24 mouse cellular contexts compared by ENCODE assay signal in the genomic region with DNA sequence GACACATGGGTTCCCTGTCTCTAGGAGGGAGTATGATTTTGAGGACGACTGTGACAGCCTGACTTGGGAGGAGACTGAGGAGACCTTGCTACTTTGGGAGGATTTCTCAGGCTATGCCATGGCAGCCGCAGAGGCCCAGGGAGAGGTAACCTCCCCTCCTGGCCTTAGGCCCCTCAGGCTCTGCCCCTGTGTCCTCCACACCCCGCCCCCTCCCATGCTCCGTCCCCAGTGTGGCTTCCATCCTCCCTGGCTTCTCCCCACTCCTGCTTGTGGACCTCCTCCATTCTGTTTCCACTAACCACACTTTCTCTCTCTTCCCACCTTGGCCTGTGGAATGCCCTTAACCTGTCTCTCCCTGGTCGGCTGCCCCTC. TPM values are rescaled to one million over a fixed set of nuclear protein-coding genes. Genes with fewer than 3 reads are reported as not detected.
DNase-seq lines count a peak whose midpoint lies in the region; ATAC-seq and TF ChIP-seq lines count a peak whose summit lies in the region.
"Had no signal": no experiment of that assay in that cellular context is flagged by ENCODE, and none has a peak within 500 bp of the region (broad histone marks: within the 10 kb centered on the region; RNA-seq: fewer than 3 reads in every experiment).

No protein-coding gene starts in this region.

- TF ChIP-seq POLR2A in MEL (IDR thresholded peaks at IDR 0.05; ENCODE audit: control insufficient read depth in 1 of 2, insufficient read depth in 1 of 2, low read depth in 1 of 2, low read length in 2 of 2, poor library complexity in 1 of 2), result 0 out of 4 replicates have a peak, but pooled peaks of 1 of the 2 experiments have one; percentile 17

- H3K9ac ChIP-seq in kidney, embryonic 16.5 days (replicated peaks; ENCODE audit: low read length), result 0 out of 2 replicates have a peak overlapping the region, but pooled peaks have one; percentile 16
- no peak overlapping the region for H3K9ac ChIP-seq in midbrain, embryonic 14.5 days (replicated peaks; ENCODE audit: low read length)
- peak overlapping the region; percentile 93 for H3K9ac ChIP-seq in MEL (ENCODE audit: control insufficient read depth, low read depth, low read length, poor library complexity, severe bottlenecking)
- H3K9ac ChIP-seq in liver, embryonic 15.5 days, result no peak overlapping the region
- H3K9ac ChIP-seq: forebrain, embryonic 12.5 days; forebrain, postnatal 0 days; hindbrain, embryonic 14.5 days; midbrain, embryonic 13.5 days had no signal

- H3K4me1 ChIP-seq in kidney, embryonic 16.5 days (ENCODE audit: insufficient read depth, low read length), result peaks cover 34% of the 10 kb centered on the region
- H3K4me1 ChIP-seq in midbrain, embryonic 10.5 days, result peaks cover 46% of the 10 kb centered on the region
- H3K4me1 ChIP-seq in midbrain, embryonic 14.5 days (ENCODE audit: control insufficient read depth, insufficient read depth, low read length), result peaks cover 9% of the 10 kb centered on the region; the same call in 1 of the 2 replicates
- H3K4me1 ChIP-seq in MEL (ENCODE audit: control insufficient read depth in 1 of 2, insufficient read depth in 2 of 2, low read length in 2 of 2), result peaks cover 0 to 35% of the 10 kb centered on the region in 2 experiments; a peak in 3 of 4 replicates
- peaks cover 71% of the 10 kb centered on the region for H3K4me1 ChIP-seq in liver, embryonic 15.5 days (replicated peaks)

- ATAC-seq in kidney, embryonic 16.5 days (ENCODE audit: low FRiP score, low TSS enrichment), result no peak
- ATAC-seq in midbrain, embryonic 14.5 days (ENCODE audit: low FRiP score, low TSS enrichment), result no peak
- ATAC-seq in liver, embryonic 15.5 days (ENCODE audit: insufficient read depth), result no peak; the same call in 1 of the 2 replicates
- ATAC-seq: forebrain, postnatal 0 days; intestine, postnatal 0 days; midbrain, embryonic 13.5 days; Patski had no signal

- H3K27me3 ChIP-seq in kidney, embryonic 16.5 days (ENCODE audit: insufficient read depth, low read length), result no peaks in the 10 kb centered on the region
- H3K27me3 ChIP-seq in midbrain, embryonic 10.5 days (ENCODE audit: low read depth, poor library complexity, severe bottlenecking), result no peaks in the 10 kb centered on the region
- H3K27me3 ChIP-seq in midbrain, embryonic 14.5 days (ENCODE audit: control insufficient read depth, insufficient read depth, low read length), result no peaks in the 10 kb centered on the region
- H3K27me3 ChIP-seq in MEL (ENCODE audit: control insufficient read depth in 1 of 2, insufficient read depth in 2 of 2, low read length in 2 of 2), result no peaks in the 10 kb centered on the region
- H3K27me3 ChIP-seq in liver, embryonic 15.5 days, result no peaks in the 10 kb centered on the region
- H3K27me3 ChIP-seq: forebrain, embryonic 12.5 days; midbrain, embryonic 13.5 days; Patski had no signal

- WGBS in kidney, embryonic 16.5 days, result 65% methylated on average over 5 of the region's 5 CpGs
- 85% methylated on average over 5 of the region's 5 CpGs for WGBS in midbrain, embryonic 10.5 days
- 89% methylated on average over 5 of the region's 5 CpGs for WGBS in midbrain, embryonic 14.5 days
- WGBS in liver, embryonic 15.5 days (ENCODE audit: insufficient replicate concordance), result 56% methylated on average over 5 of the region's 5 CpGs

- no peaks in the 10 kb centered on the region for H3K9me3 ChIP-seq in kidney, embryonic 16.5 days (ENCODE audit: low read length)
- H3K9me3 ChIP-seq in midbrain, embryonic 10.5 days (replicated peaks), result no peaks in the 10 kb centered on the region
- H3K9me3 ChIP-seq in midbrain, embryonic 14.5 days (ENCODE audit: control insufficient read depth, low read length), result no peaks in the 10 kb centered on the region
- no peaks in the 10 kb centered on the region for H3K9me3 ChIP-seq in MEL (replicated peaks; ENCODE audit: insufficient read depth, low read length)
- H3K9me3 ChIP-seq in liver, embryonic 15.5 days (replicated peaks), result no peaks in the 10 kb centered on the region
- H3K9me3 ChIP-seq: forebrain, embryonic 12.5 days; heart, embryonic 10.5 days; midbrain, embryonic 13.5 days had no signal

- no peak for DNase-seq in kidney, postnatal 25 days
- no peak for DNase-seq in midbrain, embryonic 10.5 days (ENCODE audit: low spot score)
- DNase-seq in midbrain, embryonic 14.5 days, result no peak
- no peak for DNase-seq in MEL (ENCODE audit: low read depth, low spot score)
- DNase-seq in embryo, embryonic 10.5 days (ENCODE audit: low spot score), result no peak
- DNase-seq: adrenal gland, postnatal 14 days; B cell, adult 2 months; cerebellum, adult 11 months; cerebellum, adult 9-10 months; cerebellum, postnatal 36 days; forebrain, postnatal 0 days; kidney, adult 9 months; kidney, postnatal 14 days; layer of hippocampus, postnatal 36 days; lung, postnatal 36 days; spleen, adult 18-20 months had no signal

- no peak for TF ChIP-seq RAD21 in MEL (IDR thresholded peaks at IDR 0.05; ENCODE audit: low read depth, low read length)

- no peak for TF ChIP-seq EP300 in MEL (IDR thresholded peaks at IDR 0.05; ENCODE audit: low read depth in 1 of 2, low read length in 2 of 2)

- H3K27ac ChIP-seq in kidney, embryonic 16.5 days (ENCODE audit: low read length), result no peak overlapping the region
- H3K27ac ChIP-seq in midbrain, embryonic 10.5 days (replicated peaks), result 0 out of 2 replicates have a peak overlapping the region, but pooled peaks have one; percentile 19
- no peak overlapping the region for H3K27ac ChIP-seq in midbrain, embryonic 14.5 days (replicated peaks; ENCODE audit: low read depth, low read length)
- peak overlapping the region; percentile 96 for H3K27ac ChIP-seq in MEL (ENCODE audit: control insufficient read depth, low read depth, low read length)
- 0 out of 2 replicates have a peak overlapping the region, but pooled peaks have one; percentile 19 for H3K27ac ChIP-seq in liver, embryonic 15.5 days (replicated peaks)
- H3K27ac ChIP-seq: forebrain, embryonic 12.5 days; heart, embryonic 10.5 days; hindbrain, embryonic 14.5 days; midbrain, embryonic 13.5 days had no signal

- H3K4me2 ChIP-seq in kidney, embryonic 16.5 days (replicated peaks; ENCODE audit: low read depth, low read length), result no peak overlapping the region
- H3K4me2 ChIP-seq in midbrain, embryonic 14.5 days (ENCODE audit: low read length), result no peak overlapping the region
- no peak overlapping the region for H3K4me2 ChIP-seq in liver, embryonic 15.5 days
- H3K4me2 ChIP-seq: forebrain, embryonic 12.5 days; hindbrain, embryonic 14.5 days; midbrain, embryonic 13.5 days had no signal

- TF ChIP-seq CTCF in MEL (IDR thresholded peaks at IDR 0.05 in 2 of 3, conservative IDR thresholded peaks at IDR 0.05 in 1 of 3; ENCODE audit: control insufficient read depth in 1 of 3, insufficient read depth in 1 of 3, low read depth in 2 of 3, low read length in 3 of 3, poor library complexity in 1 of 3, severe bottlenecking in 1 of 3), result no peak

- H3K79me2 ChIP-seq in MEL (ENCODE audit: control insufficient read depth, insufficient read depth, low read length, poor library complexity), result peaks cover 52% of the 10 kb centered on the region

- H3K4me3 ChIP-seq in kidney, embryonic 16.5 days (ENCODE audit: low read length), result no peak overlapping the region
- H3K4me3 ChIP-seq in midbrain, embryonic 10.5 days, result no peak overlapping the region
- H3K4me3 ChIP-seq in midbrain, embryonic 14.5 days (replicated peaks; ENCODE audit: low read depth, low read length), result no peak overlapping the region
- peak overlapping the region; percentile 81 to 87 for H3K4me3 ChIP-seq in MEL (ENCODE audit: control insufficient read depth in 1 of 2, insufficient read depth in 1 of 2, low read depth in 2 of 2, low read length in 2 of 2)
- H3K4me3 ChIP-seq in liver, embryonic 15.5 days (replicated peaks), result no peak overlapping the region
- H3K4me3 ChIP-seq: forebrain, embryonic 12.5 days; heart, embryonic 10.5 days; midbrain, embryonic 13.5 days had no signal

- H3K36me3 ChIP-seq in kidney, embryonic 16.5 days (ENCODE audit: insufficient read depth, low read length), result peaks cover 12% of the 10 kb centered on the region; the same call in 1 of the 2 replicates
- H3K36me3 ChIP-seq in midbrain, embryonic 10.5 days, result peaks cover 89% of the 10 kb centered on the region
- peaks cover 37% of the 10 kb centered on the region for H3K36me3 ChIP-seq in midbrain, embryonic 14.5 days (ENCODE audit: control insufficient read depth, insufficient read depth, low read length)
- H3K36me3 ChIP-seq in MEL (ENCODE audit: control insufficient read depth in 1 of 2, insufficient read depth in 2 of 2, low read length in 2 of 2), result peaks cover 0 to 22% of the 10 kb centered on the region in 2 experiments; a peak in 2 of 4 replicates
- peaks cover 22% of the 10 kb centered on the region for H3K36me3 ChIP-seq in liver, embryonic 15.5 days (replicated peaks)

RNA-seq across cellular contexts. Expression of gene Iffo1, which starts 8.0 kb away (rescaled TPM):
- polyA plus RNA-seq in kidney, embryonic 16.5 days (2015; fragmentation: Nextera tagmentation; extraction: Ambion mirVana), result 7.9 and 8.7 TPM in 2 replicates
- 12.7 and 15.1 TPM in 2 replicates for polyA plus RNA-seq in midbrain, embryonic 10.5 days (2016; fragmentation: Nextera tagmentation; extraction: Ambion mirVana)
- 15.8 and 18.2 TPM in 2 replicates for polyA plus RNA-seq in midbrain, embryonic 14.5 days (2014; fragmentation: Nextera tagmentation; extraction: Ambion mirVana)
- total RNA-seq in MEL (2012; rRNA removed), result 75.4 and 96.1 TPM in 2 replicates
- 10 to 100 TPM in 1 of 2 experiments, not detected in 1; 96.9 TPM for polyA plus RNA-seq in MEL (2012; ENCODE audit: insufficient read depth in 1 of 2, insufficient read length in 2 of 2, low read depth in 1 of 2, low replicate concordance in 2 of 2, missing spikeins in 1 of 2)
- 4.3 and 5.2 TPM in 2 replicates for polyA plus RNA-seq in liver, embryonic 15.5 days (2015; fragmentation: Nextera tagmentation; extraction: Ambion mirVana)

RNA-seq across cellular contexts. Expression of gene Gapdh, which starts 13.3 kb away (rescaled TPM):
- polyA plus RNA-seq in kidney, embryonic 16.5 days (2015; fragmentation: Nextera tagmentation; extraction: Ambion mirVana), result 2,036 and 2,102 TPM in 2 replicates
- 2,729 and 3,222 TPM in 2 replicates for polyA plus RNA-seq in midbrain, embryonic 10.5 days (2016; fragmentation: Nextera tagmentation; extraction: Ambion mirVana)
- 1,501 and 1,547 TPM in 2 replicates for polyA plus RNA-seq in midbrain, embryonic 14.5 days (2014; fragmentation: Nextera tagmentation; extraction: Ambion mirVana)
- 723 and 1,144 TPM in 2 replicates for total RNA-seq in MEL (2012; rRNA removed)
- 1,000 to 10,000 TPM in 1 of 2 experiments, not detected in 1; 1,834 TPM for polyA plus RNA-seq in MEL (2012; ENCODE audit: insufficient read depth in 1 of 2, insufficient read length in 2 of 2, low read depth in 1 of 2, low replicate concordance in 2 of 2, missing spikeins in 1 of 2)
- 1,016 and 1,025 TPM in 2 replicates for polyA plus RNA-seq in liver, embryonic 15.5 days (2015; fragmentation: Nextera tagmentation; extraction: Ambion mirVana)

RNA-seq across cellular contexts. Expression of gene Nop2, which starts 21.3 kb away (rescaled TPM):
- 68.6 and 69.3 TPM in 2 replicates for polyA plus RNA-seq in kidney, embryonic 16.5 days (2015; fragmentation: Nextera tagmentation; extraction: Ambion mirVana)
- 72.6 and 86.4 TPM in 2 replicates for polyA plus RNA-seq in midbrain, embryonic 10.5 days (2016; fragmentation: Nextera tagmentation; extraction: Ambion mirVana)
- polyA plus RNA-seq in midbrain, embryonic 14.5 days (2014; fragmentation: Nextera tagmentation; extraction: Ambion mirVana), result 42.7 and 46.3 TPM in 2 replicates
- 210 and 263 TPM in 2 replicates for total RNA-seq in MEL (2012; rRNA removed)
- 100 to 1,000 TPM; 221 to 337 TPM for polyA plus RNA-seq in MEL (2012; ENCODE audit: insufficient read depth in 1 of 2, insufficient read length in 2 of 2, low read depth in 1 of 2, low replicate concordance in 2 of 2, missing spikeins in 1 of 2)
- 32.1 and 33.5 TPM in 2 replicates for polyA plus RNA-seq in liver, embryonic 15.5 days (2015; fragmentation: Nextera tagmentation; extraction: Ambion mirVana)

RNA-seq across cellular contexts. Expression of gene Ncapd2, which starts 38.5 kb away (rescaled TPM):
- 151 and 163 TPM in 2 replicates for polyA plus RNA-seq in kidney, embryonic 16.5 days (2015; fragmentation: Nextera tagmentation; extraction: Ambion mirVana)
- polyA plus RNA-seq in midbrain, embryonic 10.5 days (2016; fragmentation: Nextera tagmentation; extraction: Ambion mirVana), result 236 and 246 TPM in 2 replicates
- polyA plus RNA-seq in midbrain, embryonic 14.5 days (2014; fragmentation: Nextera tagmentation; extraction: Ambion mirVana), result 40.6 and 50.3 TPM in 2 replicates
- total RNA-seq in MEL (2012; rRNA removed), result 86.6 and 88.8 TPM in 2 replicates
- polyA plus RNA-seq in MEL (2012; ENCODE audit: insufficient read depth in 1 of 2, insufficient read length in 2 of 2, low read depth in 1 of 2, low replicate concordance in 2 of 2, missing spikeins in 1 of 2), result 100 to 1,000 TPM in 1 of 2 experiments, not detected in 1; 394 TPM
- 93.2 and 109 TPM in 2 replicates for polyA plus RNA-seq in liver, embryonic 15.5 days (2015; fragmentation: Nextera tagmentation; extraction: Ambion mirVana)

RNA-seq across cellular contexts. Expression of gene Mrpl51, which starts 38.6 kb away (rescaled TPM):
- polyA plus RNA-seq in kidney, embryonic 16.5 days (2015; fragmentation: Nextera tagmentation; extraction: Ambion mirVana), result 213 and 228 TPM in 2 replicates
- polyA plus RNA-seq in midbrain, embryonic 10.5 days (2016; fragmentation: Nextera tagmentation; extraction: Ambion mirVana), result 211 and 231 TPM in 2 replicates
- polyA plus RNA-seq in midbrain, embryonic 14.5 days (2014; fragmentation: Nextera tagmentation; extraction: Ambion mirVana), result 128 and 141 TPM in 2 replicates
- total RNA-seq in MEL (2012; rRNA removed), result 208 and 251 TPM in 2 replicates
- polyA plus RNA-seq in MEL (2012; ENCODE audit: insufficient read depth in 1 of 2, insufficient read length in 2 of 2, low read depth in 1 of 2, low replicate concordance in 2 of 2, missing spikeins in 1 of 2), result 100 to 1,000 TPM in 1 of 2 experiments, not detected in 1; 286 TPM
- polyA plus RNA-seq in liver, embryonic 15.5 days (2015; fragmentation: Nextera tagmentation; extraction: Ambion mirVana), result 145 and 160 TPM in 2 replicates

Comparison
In these comparisons a context has a peak if more than half of its experiments do, and no peak if none do; other contexts are left out.
1. H3K27ac ChIP-seq: peak in midbrain, embryonic 10.5 days (single experiment), MEL (single experiment) and liver, embryonic 15.5 days (single experiment); none in kidney, embryonic 16.5 days (single experiment) and midbrain, embryonic 14.5 days (single experiment).
2. H3K4me3 ChIP-seq: peak in MEL (2 of 2); none in kidney, embryonic 16.5 days (single experiment), midbrain, embryonic 10.5 days (single experiment), midbrain, embryonic 14.5 days (single experiment) and liver, embryonic 15.5 days (single experiment).
3. H3K9ac ChIP-seq: peak in kidney, embryonic 16.5 days (single experiment) and MEL (single experiment); none in midbrain, embryonic 14.5 days (single experiment) and liver, embryonic 15.5 days (single experiment).